Mouse (Mus musculus) layer of hippocampus, adult 8-10 months (tissue): ENCODE data around the gene Hist1h1d. TPM values are rescaled to one million over a fixed set of nuclear protein-coding genes. Genes with fewer than 3 reads are reported as not detected.
A peak's percentile ranks its signal among the peaks of the same experiment; 100 is the strongest.
"Not testable (repeated sequence)": the region's sequence is repeated elsewhere in the genome, so short reads cannot be mapped to it uniquely, and the experiment has no call there.

Source experiments
- DNase-seq, 2 experiments: peaks; one replicate each; pipeline ENCODE4 v3.0.0; 2022; ENCODE audit warnings: low spot score in 2 of 2
- microRNA-seq, 2 experiments: library from miRNA; unstranded; fragments of <30 nt; microRNA quantifications; one replicate each; pipeline ENCODE4 v1.2.0; 2022
- total RNA-seq, 4 experiments: library from RNA; stranded (reverse); gene quantifications; 2 replicates each; pipeline ENCODE4 v1.2.4; 2022

Gene Hist1h1d
- total RNA-seq, 4 experiments from 2014 or later: 2.5 to 3.3 (median 2.8) TPM

- no peak for DNase-seq
These were observed 33.3 kb downstream of the Hist1h1d start for GRCm38 (mm10) chr13:23586099-23586939.

GRCm38 (mm10) chr13:23586940-23587225, 33.8 kb downstream of the Hist1h1d start:
- DNase-seq: no peak

- no peak for DNase-seq
These were observed 38.1 kb downstream of the Hist1h1d start for GRCm38 (mm10) chr13:23591206-23591605.

GRCm38 (mm10) chr13:23591886-23592285, 38.8 kb downstream of the Hist1h1d start:
- not testable (repeated sequence) for DNase-seq

- DNase-seq: no peak
These were observed 39.6 kb downstream of the Hist1h1d start for GRCm38 (mm10) chr13:23592614-23593013.

- no peak for DNase-seq
These were observed 40.1 kb downstream of the Hist1h1d start for GRCm38 (mm10) chr13:23593051-23593770.

- DNase-seq: no peak
These were observed 42.1 kb downstream of the Hist1h1d start for GRCm38 (mm10) chr13:23595185-23595584.

- no peak for DNase-seq
These were observed 42.7 kb downstream of the Hist1h1d start for GRCm38 (mm10) chr13:23595622-23596372.

GRCm38 (mm10) chr13:23597957-23598356, 44.9 kb downstream of the Hist1h1d start:
- peak in 1 of 2 experiments; percentile 66 for DNase-seq

- no peak for DNase-seq
These were observed 50.2 kb downstream of the Hist1h1d start for GRCm38 (mm10) chr13:23603182-23603699.

GRCm38 (mm10) chr13:23604452-23604851, 51.4 kb downstream of the Hist1h1d start:
- DNase-seq: no peak

GRCm38 (mm10) chr13:23605052-23605451, 52.0 kb downstream of the Hist1h1d start:
- DNase-seq: no peak

- no peak for DNase-seq
These were observed 56.1 kb downstream of the Hist1h1d start for GRCm38 (mm10) chr13:23609209-23609608.

- DNase-seq: no peak
These were observed 56.8 kb downstream of the Hist1h1d start for GRCm38 (mm10) chr13:23609844-23610243.

Small RNA genes within 50 kb of the gene (microRNA-seq; reads per million reads assigned to microRNA genes)
- 0 reads per million in 2 experiments for gene Gm44297
- gene Gm44359: 0 reads per million in 2 experiments
- 0 reads per million in 2 experiments for gene Gm44394
- gene n-TStga1: 0 reads per million in 2 experiments

Other genes starting within 250 kb of the Hist1h1d start
- gene Zfp322a, start 184.1 kb upstream of the Hist1h1d start, total RNA-seq: 10 to 100 TPM; 26.0 to 33.5 (median 30.2) TPM
- 1 to 10 TPM; 8.0 to 9.0 (median 8.7) TPM for gene Abt1, start 129.4 kb upstream of the Hist1h1d start, total RNA-seq
- gene Btn1a1, start 87.4 kb upstream of the Hist1h1d start, total RNA-seq: not detected
- 1 to 10 TPM in 2 of 4 experiments, under 1 TPM in 2; 0.80 to 1.9 (median 1.1) TPM for gene Btn2a2, start 64.4 kb upstream of the Hist1h1d start, total RNA-seq
- 100 to 1,000 TPM; 236 to 302 (median 261) TPM for gene Hist1h4h, start 22.2 kb upstream of the Hist1h1d start, total RNA-seq
- 1 to 10 TPM in 3 of 4 experiments, not detected in 1; 1.6 to 6.5 (median 1.8) TPM for gene Hist1h2af, start 19.4 kb upstream of the Hist1h1d start, total RNA-seq
- gene Hist1h3g, start 17.8 kb upstream of the Hist1h1d start, total RNA-seq: 1 to 10 TPM; 1.2 to 3.4 (median 2.2) TPM
- gene Hist1h2bh, start 9.9 kb upstream of the Hist1h1d start, total RNA-seq: under 1 TPM; 0.34 to 0.73 (median 0.61) TPM
- gene Hist1h3f, start 9.2 kb upstream of the Hist1h1d start, total RNA-seq: 10 to 100 TPM; 12.5 to 15.7 (median 14.2) TPM
- 100 to 1,000 TPM; 104 to 155 (median 119) TPM for gene Hist1h4f, start 1.6 kb upstream of the Hist1h1d start, total RNA-seq
- gene Hist1h3e, start 9.1 kb downstream of the Hist1h1d start, total RNA-seq: 10 to 100 TPM; 34.8 to 43.2 (median 40.0) TPM
- 1 to 10 TPM; 3.3 to 7.7 (median 4.9) TPM for gene Hist1h2ae, start 18.0 kb downstream of the Hist1h1d start, total RNA-seq
- gene Hist1h2bg, start 18.1 kb downstream of the Hist1h1d start, total RNA-seq: 10 to 100 TPM; 57.3 to 67.6 (median 60.8) TPM
- gene Hist1h2bf, start 20.9 kb downstream of the Hist1h1d start, total RNA-seq: 10 to 100 TPM; 19.2 to 30.0 (median 24.4) TPM
- gene Hist1h2ad, start 21.1 kb downstream of the Hist1h1d start, total RNA-seq: 10 to 100 TPM in 1 of 4 experiments, 1 to 10 TPM in 3; 3.0 to 11.0 (median 5.7) TPM
- 10 to 100 TPM in 2 of 4 experiments, 1 to 10 TPM in 2; 8.2 to 11.5 (median 10.5) TPM for gene Hist1h3d, start 22.5 kb downstream of the Hist1h1d start, total RNA-seq
- 100 to 1,000 TPM; 106 to 128 (median 119) TPM for gene Hist1h4d, start 28.3 kb downstream of the Hist1h1d start, total RNA-seq
- gene Hist1h2be, start 67.9 kb downstream of the Hist1h1d start, total RNA-seq: 10 to 100 TPM in 2 of 4 experiments, 1 to 10 TPM in 2; 7.9 to 10.8 (median 9.3) TPM
- 10 to 100 TPM; 36.1 to 50.5 (median 42.7) TPM for gene Hist1h1e, start 69.3 kb downstream of the Hist1h1d start, total RNA-seq
- 1 to 10 TPM; 1.4 to 3.1 (median 2.7) TPM for gene Hist1h2ac, start 130.7 kb downstream of the Hist1h1d start, total RNA-seq
- gene Hist1h2bc, start 130.9 kb downstream of the Hist1h1d start, total RNA-seq: 10 to 100 TPM; 33.4 to 55.2 (median 44.8) TPM
- gene Hist1h1t, start 142.6 kb downstream of the Hist1h1d start, total RNA-seq: under 1 TPM in 1 of 4 experiments, not detected in 3; 0.50 TPM
- 10 to 100 TPM; 71.6 to 90.3 (median 85.0) TPM for gene Hist1h4c, start 145.2 kb downstream of the Hist1h1d start, total RNA-seq
- 1 to 10 TPM; 3.9 to 9.4 (median 7.0) TPM for gene Hfe, start 157.6 kb downstream of the Hist1h1d start, total RNA-seq
- gene Hist1h1c, start 185.5 kb downstream of the Hist1h1d start, total RNA-seq: 10 to 100 TPM; 39.1 to 69.2 (median 53.5) TPM
- gene Hist1h3c, start 192.3 kb downstream of the Hist1h1d start, total RNA-seq: 1 to 10 TPM in 3 of 4 experiments, not detected in 1; 1.7 to 3.1 (median 2.7) TPM
- 10 to 100 TPM; 14.1 to 21.7 (median 16.7) TPM for gene Hist1h2bb, start 193.5 kb downstream of the Hist1h1d start, total RNA-seq
- 10 to 100 TPM; 18.6 to 28.1 (median 23.5) TPM for gene Hist1h2ab, start 197.9 kb downstream of the Hist1h1d start, total RNA-seq
- gene Hist1h3b, start 199.0 kb downstream of the Hist1h1d start, total RNA-seq: 10 to 100 TPM in 2 of 4 experiments, 1 to 10 TPM in 2; 3.1 to 10.4 (median 8.0) TPM
- gene Hist1h4b, start 203.8 kb downstream of the Hist1h1d start, total RNA-seq: 10 to 100 TPM; 47.4 to 67.0 (median 59.9) TPM
- gene Hist1h4a, start 208.0 kb downstream of the Hist1h1d start, total RNA-seq: 10 to 100 TPM; 31.9 to 42.9 (median 37.9) TPM
- gene Hist1h3a, start 209.1 kb downstream of the Hist1h1d start, total RNA-seq: 10 to 100 TPM; 22.7 to 39.9 (median 29.0) TPM
- gene Hist1h1a, start 210.4 kb downstream of the Hist1h1d start, total RNA-seq: 10 to 100 TPM; 12.6 to 19.3 (median 16.9) TPM
- not detected for gene Trim38, start 216.7 kb downstream of the Hist1h1d start, total RNA-seq